ENCODE assay signal across 12 mouse cellular contexts in the genomic region with DNA sequence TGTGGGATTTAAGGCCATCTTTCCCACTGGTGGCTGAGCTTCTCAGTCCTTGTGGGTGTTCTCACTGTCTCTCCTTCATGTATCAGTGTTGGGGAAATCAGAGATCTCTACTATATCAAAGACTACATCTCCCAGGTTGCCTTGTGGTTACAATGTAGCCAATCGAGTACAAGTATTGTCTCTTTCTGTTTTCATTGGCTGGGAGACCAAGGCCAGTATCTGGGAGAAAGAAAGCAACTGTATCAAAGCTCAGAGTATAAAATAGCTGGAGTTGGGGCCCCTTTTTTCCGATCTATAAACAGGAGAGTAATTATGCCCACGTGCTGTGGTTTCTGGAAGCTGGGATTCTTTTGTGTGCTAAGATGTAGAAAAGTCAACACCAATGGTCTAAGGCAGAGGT. TPM values are rescaled to one million over a fixed set of nuclear protein-coding genes. Genes with fewer than 3 reads are reported as not detected.
DNase-seq lines count a peak whose midpoint lies in the region; ATAC-seq and TF ChIP-seq lines count a peak whose summit lies in the region.
"Had no signal": no experiment of that assay in that cellular context is flagged by ENCODE, and none has a peak within 500 bp of the region (broad histone marks: within the 10 kb centered on the region; RNA-seq: fewer than 3 reads in every experiment).

No protein-coding gene starts in this region.

- H3K4me2 ChIP-seq in stomach, embryonic 14.5 days (replicated peaks; ENCODE audit: low read depth, low read length): no peak overlapping the region
- no peak overlapping the region for H3K4me2 ChIP-seq in stomach, postnatal 0 days (replicated peaks; ENCODE audit: low read depth)
- H3K4me2 ChIP-seq in intestine, embryonic 15.5 days (replicated peaks): 0 out of 2 replicates have a peak overlapping the region, but pooled peaks have one; percentile 22

- H3K36me3 ChIP-seq in stomach, embryonic 14.5 days (ENCODE audit: control insufficient read depth, insufficient read depth, low read length): no peaks in the 10 kb centered on the region
- no peaks in the 10 kb centered on the region for H3K36me3 ChIP-seq in stomach, postnatal 0 days (ENCODE audit: control insufficient read depth, insufficient read depth, low read length)
- H3K36me3 ChIP-seq in intestine, embryonic 15.5 days: no peaks in the 10 kb centered on the region
- H3K36me3 ChIP-seq in splenic B cell, adult 2 months (ENCODE audit: control insufficient read depth, insufficient read depth, low read length, poor library complexity, severe bottlenecking): no peaks in the 10 kb centered on the region

- H3K27me3 ChIP-seq in stomach, embryonic 14.5 days (ENCODE audit: control insufficient read depth, insufficient read depth, low read length): no peaks in the 10 kb centered on the region
- no peaks in the 10 kb centered on the region for H3K27me3 ChIP-seq in stomach, postnatal 0 days (ENCODE audit: control insufficient read depth, insufficient read depth, low read length)
- no peaks in the 10 kb centered on the region for H3K27me3 ChIP-seq in intestine, embryonic 15.5 days (replicated peaks)
- H3K27me3 ChIP-seq in splenic B cell, adult 2 months (ENCODE audit: control insufficient read depth, insufficient read depth, low read length, poor library complexity, severe bottlenecking): no peaks in the 10 kb centered on the region

- no peak overlapping the region for H3K4me3 ChIP-seq in stomach, embryonic 14.5 days (ENCODE audit: low read depth, low read length)
- H3K4me3 ChIP-seq in stomach, postnatal 0 days (ENCODE audit: low read depth, low read length): no peak overlapping the region
- no peak overlapping the region for H3K4me3 ChIP-seq in intestine, embryonic 15.5 days (replicated peaks)
- H3K4me3 ChIP-seq: heart, adult 2 months had no signal

- ATAC-seq in CD4-positive, CD25-positive, alpha-beta regulatory T cell, adult 4 months: no peak
- ATAC-seq in stomach, embryonic 14.5 days (ENCODE audit: insufficient number of reproducible peaks, insufficient read depth, low FRiP score, low read depth): peak; percentile 51; the same call in 1 of the 2 replicates
- ATAC-seq in stomach, postnatal 0 days (ENCODE audit: low FRiP score, low TSS enrichment): no peak
- ATAC-seq in intestine, embryonic 15.5 days: peak; percentile 42; the same call in 1 of the 2 replicates

- H3K27ac ChIP-seq in stomach, embryonic 14.5 days (ENCODE audit: low read length): peak overlapping the region; percentile 68; the same call in 1 of the 2 replicates
- H3K27ac ChIP-seq in stomach, postnatal 0 days (replicated peaks): no peak overlapping the region
- H3K27ac ChIP-seq in intestine, embryonic 15.5 days: no peak overlapping the region
- H3K27ac ChIP-seq: heart, adult 2 months had no signal

- no peaks in the 10 kb centered on the region for H3K9me3 ChIP-seq in stomach, embryonic 14.5 days (ENCODE audit: control insufficient read depth, low read depth, low read length)
- H3K9me3 ChIP-seq in stomach, postnatal 0 days (ENCODE audit: control insufficient read depth, low read length): no peaks in the 10 kb centered on the region
- no peaks in the 10 kb centered on the region for H3K9me3 ChIP-seq in intestine, embryonic 15.5 days

- 7% methylated on average over 3 of the region's 3 CpGs for WGBS in stomach, embryonic 14.5 days
- WGBS in stomach, postnatal 0 days: 16% methylated on average over 3 of the region's 3 CpGs
- 13% methylated on average over 3 of the region's 3 CpGs for WGBS in intestine, embryonic 15.5 days

- TF ChIP-seq CTCF in stomach, postnatal 0 days (IDR thresholded peaks at IDR 0.05; ENCODE audit: low read depth): no peak

- DNase-seq in CD4-positive, CD25-positive, alpha-beta regulatory T cell, adult 2 months (ENCODE audit: low read depth, low spot score): peak; percentile 6
- DNase-seq in stomach, postnatal 0 days (ENCODE audit: low spot score): no peak
- peak; percentile 14 for DNase-seq in splenic B cell, adult 2 months (ENCODE audit: low read depth, low spot score)
- no peak for DNase-seq in gastrocnemius, adult 18-20 months (ENCODE audit: low spot score)
- no peak for DNase-seq in ovary, postnatal 14 days (ENCODE audit: low spot score)
- DNase-seq: cerebellum, postnatal 14 days; kidney, adult 9 months; lung, adult 18-20 months had no signal

- H3K9ac ChIP-seq in stomach, embryonic 14.5 days (replicated peaks; ENCODE audit: low read depth, low read length): no peak overlapping the region
- no peak overlapping the region for H3K9ac ChIP-seq in stomach, postnatal 0 days (ENCODE audit: low read length)
- H3K9ac ChIP-seq in intestine, embryonic 15.5 days: no peak overlapping the region

- peaks cover 33% of the 10 kb centered on the region for H3K4me1 ChIP-seq in stomach, embryonic 14.5 days (ENCODE audit: control insufficient read depth, insufficient read depth, low read length)
- H3K4me1 ChIP-seq in stomach, postnatal 0 days (replicated peaks; ENCODE audit: control insufficient read depth, insufficient read depth): peaks cover 5% of the 10 kb centered on the region; the same call in 1 of the 2 replicates
- H3K4me1 ChIP-seq in intestine, embryonic 15.5 days (replicated peaks): peaks cover 25% of the 10 kb centered on the region

- TF ChIP-seq EP300 in stomach, postnatal 0 days (optimal IDR thresholded peaks at IDR 0.05): no peak

RNA-seq across cellular contexts. Expression of gene Sulf2, which starts 19.7 kb away (rescaled TPM):
- polyA plus RNA-seq in CD4-positive, CD25-positive, alpha-beta regulatory T cell, adult 4 months (2017; shearing (Covaris generic)): 1 to 10 TPM; 2.5 to 5.6 TPM
- 233 and 235 TPM in 2 replicates for polyA plus RNA-seq in stomach, embryonic 14.5 days (2014; fragmentation: Nextera tagmentation; extraction: Ambion mirVana)
- polyA plus RNA-seq in stomach, postnatal 0 days (2015; fragmentation: Nextera tagmentation; extraction: Ambion mirVana): 44.2 and 49.1 TPM in 2 replicates
- 100 and 106 TPM in 2 replicates for polyA plus RNA-seq in intestine, embryonic 15.5 days (2015; fragmentation: Nextera tagmentation; extraction: Ambion mirVana)
- total RNA-seq in gastrocnemius, adult 18-20 months (2021): 10 to 100 TPM in 1 of 2 experiments, 1 to 10 TPM in 1; 8.7 to 12.3 TPM

Comparison
In these comparisons a context has a peak if more than half of its experiments do, and no peak if none do; other contexts are left out.
1. ATAC-seq: peak in stomach, embryonic 14.5 days (single experiment) and intestine, embryonic 15.5 days (single experiment); none in CD4-positive, CD25-positive, alpha-beta regulatory T cell, adult 4 months (single experiment) and stomach, postnatal 0 days (single experiment).
2. DNase-seq: peak in CD4-positive, CD25-positive, alpha-beta regulatory T cell, adult 2 months (single experiment) and splenic B cell, adult 2 months (single experiment); none in stomach, postnatal 0 days (single experiment), gastrocnemius, adult 18-20 months (single experiment) and ovary, postnatal 14 days (single experiment).